Mouse (Mus musculus): Measurements from ENCODE around the gene Gm29110. TPM values are rescaled to one million over a fixed set of nuclear protein-coding genes. Genes with fewer than 3 reads are reported as not detected.
"Not testable (repeated sequence)": the region's sequence is repeated elsewhere in the genome, so short reads cannot be mapped to it uniquely, and the experiment has no call there.

Gm29110 gene
- total RNA-seq (2021), result not detected

GRCm38 (mm10) chrY:74470231-74470630 is at the start of gene Gm29110:
Gene Gm29110 (plus strand): TSS chrY:74470531.
- DNase-seq (ENCODE audit: low spot score in 2 of 2); intact Hi-C loops (cut with DNase I): not testable (repeated sequence)

Other genes starting within 250 kb of the Gm29110 start
- gene Gm21913, start 153.4 kb downstream of the Gm29110 start, total RNA-seq (2021), result not detected

All from left cerebral cortex, postnatal 36 days (tissue).